Mouse (Mus musculus) frontal cortex, postnatal 25 days (tissue): ENCODE measurements around the gene Susd6.
A peak's percentile ranks its signal among the peaks of the same experiment; 100 is the strongest.

ENCODE experiments used
- DNase-seq, 2 experiments: peaks; one replicate each; pipeline ENCODE4 v3.0.0; 2022; ENCODE audit warnings: low spot score in 2 of 2

Susd6 gene

DNA sequence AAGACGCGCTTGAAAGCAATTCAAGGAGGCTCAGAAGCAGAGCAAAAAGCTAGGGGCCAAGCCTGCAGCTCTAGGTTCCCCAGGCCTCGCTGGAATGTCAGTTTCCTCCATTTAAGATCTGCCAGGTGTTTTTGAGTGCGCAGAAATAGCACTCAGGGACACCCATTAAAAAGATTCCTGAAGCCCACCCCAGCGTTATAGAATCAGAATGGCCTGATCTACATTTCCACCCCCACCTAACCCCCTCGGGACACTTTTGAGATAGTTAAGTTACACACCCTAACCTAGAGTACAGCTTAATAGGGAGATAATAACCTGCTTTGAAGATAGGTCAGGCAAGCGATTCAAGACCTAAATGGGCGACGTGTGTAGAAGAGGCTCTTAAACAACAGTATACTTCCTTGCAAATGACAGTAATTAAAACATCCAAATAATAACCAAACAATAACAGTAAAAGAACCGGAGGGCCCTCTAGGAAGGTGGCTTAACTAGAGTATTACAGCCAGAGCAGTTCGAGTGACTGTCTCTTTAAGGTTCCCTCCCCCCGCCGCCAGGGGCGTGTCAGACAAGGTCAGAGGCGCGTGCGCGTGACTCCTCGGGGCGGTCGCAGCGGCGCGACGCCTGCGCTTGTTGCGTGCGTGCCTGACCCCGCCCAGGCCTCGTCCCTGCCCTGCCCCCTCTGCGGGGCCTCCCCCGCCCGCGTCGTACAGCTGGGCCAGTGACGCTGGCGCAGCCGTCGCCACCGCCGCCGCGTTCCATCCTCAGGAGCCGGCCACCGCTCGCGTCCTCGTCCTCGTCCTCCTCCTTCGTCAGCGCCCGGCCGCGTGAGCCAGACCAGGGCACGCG lies at the start of gene Susd6:
Susd6 (plus strand) TSS at position 662 of the 846 bp plus-strand sequence.
- peak; percentile 98 for DNase-seq

DNA sequence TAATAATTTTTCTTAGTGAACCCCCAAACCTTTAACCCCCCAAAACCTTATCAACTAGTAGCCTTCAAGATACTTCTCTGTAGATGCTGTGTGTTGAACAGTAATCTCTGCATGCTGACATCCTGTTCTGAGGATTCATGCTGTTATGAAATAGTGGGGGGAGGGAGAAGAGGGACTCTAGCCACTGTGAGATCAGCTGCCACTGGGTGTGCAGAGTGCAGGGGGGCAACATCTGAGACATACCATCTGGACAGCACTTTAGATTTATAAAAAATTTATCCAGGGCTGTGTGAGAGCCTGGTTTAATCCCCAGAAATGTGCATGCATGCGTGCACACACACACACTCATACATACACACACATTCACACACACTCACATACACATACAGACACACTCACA lies 45.7 kb upstream of the Susd6 start:
- no peak for DNase-seq

DNA sequence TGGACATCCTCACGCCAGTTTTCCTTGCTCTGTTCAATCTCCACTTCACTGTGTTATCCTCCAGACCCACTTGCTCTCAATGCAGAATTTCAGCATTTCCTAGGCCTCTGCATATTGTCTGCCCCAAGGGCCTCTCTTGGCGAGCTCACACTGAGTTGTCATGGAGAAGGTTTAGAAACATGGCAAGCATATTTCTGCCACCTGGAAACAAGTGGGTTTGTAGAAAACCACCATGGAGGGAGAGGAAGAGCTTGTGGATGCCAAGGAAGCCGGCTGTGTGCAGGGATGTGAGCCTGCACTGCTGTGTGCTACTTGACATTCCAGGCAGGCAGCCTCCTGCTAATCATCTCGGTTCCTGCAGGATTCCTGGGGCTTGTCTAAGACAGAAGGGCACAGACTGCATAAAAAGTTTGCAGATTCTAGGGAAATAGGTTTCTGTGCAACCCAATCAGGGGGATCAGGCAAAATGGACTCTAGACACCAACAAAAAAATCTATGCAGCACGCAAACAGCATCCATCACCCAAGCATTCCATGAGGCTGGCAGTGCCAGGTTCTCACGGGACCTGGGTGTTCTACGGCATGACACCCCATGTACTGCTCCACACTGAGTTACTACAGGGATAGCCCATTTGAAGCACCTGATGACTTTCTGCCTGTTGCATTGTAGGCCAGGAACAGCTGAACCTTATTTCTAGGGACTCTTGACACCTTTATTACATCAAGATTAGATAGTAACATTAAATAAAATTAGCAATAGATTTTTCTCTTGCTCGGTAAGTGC lies 44.1 kb upstream of the Susd6 start:
- no peak for DNase-seq

DNA sequence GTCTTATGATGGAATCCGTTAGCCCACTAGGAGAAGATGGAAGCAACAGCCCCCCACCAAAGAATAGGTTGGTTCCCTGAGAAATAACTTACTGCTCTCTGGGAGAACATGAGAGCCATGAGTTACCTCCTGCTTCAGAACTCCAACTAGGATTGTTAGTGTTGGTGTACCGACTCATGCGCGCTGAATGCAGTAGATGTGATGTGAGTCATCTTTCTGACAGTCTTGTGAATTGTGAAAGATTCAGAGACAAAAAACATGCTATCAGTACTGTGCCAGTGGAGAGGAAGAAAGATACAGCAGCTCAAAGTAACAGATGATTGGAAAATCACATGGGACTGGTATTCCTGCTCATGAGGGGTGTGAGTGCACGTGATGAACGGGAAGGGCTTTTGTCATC lies 38.8 kb upstream of the Susd6 start:
- DNase-seq = no peak

DNA sequence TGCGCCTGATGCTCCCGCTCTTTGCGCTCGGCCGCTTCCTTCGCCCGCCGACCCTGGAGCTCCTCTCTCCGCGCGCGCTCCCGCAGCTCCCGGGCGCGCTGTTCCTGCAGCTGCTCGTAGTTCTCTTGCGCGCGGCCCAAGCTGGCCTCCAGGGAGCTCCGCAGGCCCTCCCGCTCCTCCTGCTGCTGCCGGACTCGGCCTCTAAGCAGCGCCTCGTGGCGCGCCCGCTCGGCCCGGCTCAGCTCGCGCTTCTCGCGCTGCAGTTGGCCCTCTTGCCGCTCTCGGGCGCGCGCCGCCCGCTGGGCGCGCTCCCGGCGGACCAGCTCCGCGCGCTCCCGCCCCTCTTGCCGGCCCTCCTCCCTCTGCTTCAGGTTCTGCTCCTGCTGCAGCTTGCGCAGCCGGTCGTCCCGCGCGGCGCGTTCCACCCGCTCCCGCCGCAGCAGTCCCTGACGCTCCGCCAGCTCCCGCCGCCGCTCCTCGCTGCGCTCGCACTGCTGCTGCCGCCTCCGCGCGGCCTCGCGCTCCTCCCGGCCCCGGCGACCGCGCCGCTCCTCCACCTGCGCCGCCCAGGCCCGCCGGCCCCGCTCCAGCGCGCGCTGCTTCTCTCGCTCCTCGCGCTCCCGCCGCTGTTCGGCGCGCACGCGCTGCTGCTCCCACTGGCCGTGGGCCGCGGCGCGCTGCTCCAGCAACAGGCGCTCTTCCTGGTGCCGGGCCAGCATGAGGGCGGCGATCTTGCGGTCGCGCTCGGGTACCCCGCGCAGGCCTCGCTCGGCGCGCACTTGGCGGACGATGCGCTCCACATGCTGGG lies 32.4 kb upstream of the Susd6 start:
- DNase-seq = no peak

DNA sequence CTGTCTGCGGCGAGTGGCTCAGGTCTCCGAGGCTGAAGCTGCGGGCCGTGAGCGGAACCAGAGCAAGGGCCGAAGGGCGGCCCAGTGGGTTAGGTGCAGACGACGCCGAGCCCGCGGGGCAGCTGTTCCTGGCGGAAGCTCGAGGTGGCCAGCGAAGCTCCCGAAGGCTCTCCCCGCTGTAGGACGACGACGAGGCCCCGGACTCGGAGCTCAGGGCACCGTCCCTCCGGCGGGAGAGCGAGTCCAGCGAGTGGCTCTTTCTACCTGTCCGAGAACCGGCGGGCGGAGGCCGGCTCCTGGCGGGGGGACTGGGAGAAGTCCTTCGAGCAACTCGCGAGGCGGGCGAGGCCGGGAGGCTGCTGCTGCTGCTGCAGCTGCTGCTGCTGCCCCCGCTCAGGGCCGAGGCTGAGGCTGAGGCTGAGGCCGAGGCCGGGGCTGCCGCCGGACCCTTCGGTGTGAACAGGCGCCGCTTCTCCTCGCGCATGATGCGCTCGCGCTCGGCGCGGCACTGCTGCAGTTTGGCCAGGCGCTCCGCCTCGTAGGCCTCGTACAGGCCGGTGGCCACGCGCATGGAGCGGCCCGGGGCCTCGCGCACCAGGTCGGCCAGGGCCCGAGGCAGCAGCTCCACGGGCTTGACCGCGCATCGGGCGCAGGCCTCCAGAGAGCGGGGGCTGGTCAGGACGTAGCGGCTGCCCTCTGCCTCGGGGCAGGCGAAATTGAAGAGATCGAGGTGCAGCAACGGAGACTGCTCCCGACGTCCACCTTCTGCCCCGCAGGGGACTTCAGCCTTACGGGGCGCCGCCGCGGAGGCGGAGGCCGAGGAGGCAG lies 31.5 kb upstream of the Susd6 start:
- no peak for DNase-seq

DNA sequence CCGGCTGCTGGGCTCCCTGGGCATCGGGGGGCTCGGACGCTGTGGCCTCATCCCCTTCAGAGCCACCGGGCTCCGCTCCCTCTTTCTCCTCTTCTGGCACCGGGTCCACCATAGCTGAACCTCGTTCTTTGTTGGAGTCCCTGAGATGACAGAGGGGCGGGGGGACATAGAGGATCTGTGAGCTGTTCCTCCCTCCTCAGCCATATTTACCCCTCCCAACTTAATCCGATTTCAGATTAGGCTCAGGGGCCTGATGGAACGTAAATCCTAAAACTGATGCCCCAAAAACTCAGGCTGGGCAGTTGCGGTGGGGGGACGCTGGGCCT lies 31.0 kb upstream of the Susd6 start:
- DNase-seq = no peak

DNA sequence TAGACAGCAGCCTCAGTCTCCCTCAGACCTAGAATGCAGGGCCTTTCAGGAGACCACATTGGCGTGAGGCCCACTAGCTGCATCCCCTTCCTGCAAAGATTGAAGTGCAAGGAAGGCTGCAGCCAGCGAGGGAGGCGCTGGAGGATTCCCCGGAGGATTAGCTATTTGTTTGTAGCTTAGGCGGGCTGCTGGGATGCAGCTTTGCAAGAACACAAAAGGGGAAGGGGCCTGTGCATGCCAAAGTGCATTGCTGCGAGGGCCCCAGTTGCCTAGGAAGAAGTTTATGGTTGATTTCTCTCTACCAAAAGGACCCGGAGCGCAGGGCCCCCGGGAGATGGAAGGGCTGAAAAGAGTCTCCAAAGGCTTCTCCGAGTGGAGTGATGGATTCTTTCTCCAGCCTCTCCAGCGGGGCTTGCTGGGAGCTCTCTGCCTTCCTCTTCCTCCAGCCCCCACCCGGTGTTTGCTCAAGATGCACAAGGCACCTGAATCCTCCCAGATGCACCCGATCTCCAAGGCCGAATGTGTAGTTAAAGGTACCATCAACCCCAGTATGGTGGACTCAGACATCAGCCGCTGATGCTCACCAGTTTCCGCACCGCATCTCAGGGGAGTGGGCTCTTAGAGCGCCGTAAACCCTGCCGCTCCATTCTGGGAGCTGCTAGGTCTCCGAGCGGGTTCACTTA lies 30.5 kb upstream of the Susd6 start:
- peak in 1 of 2 experiments; percentile 29 for DNase-seq

DNA sequence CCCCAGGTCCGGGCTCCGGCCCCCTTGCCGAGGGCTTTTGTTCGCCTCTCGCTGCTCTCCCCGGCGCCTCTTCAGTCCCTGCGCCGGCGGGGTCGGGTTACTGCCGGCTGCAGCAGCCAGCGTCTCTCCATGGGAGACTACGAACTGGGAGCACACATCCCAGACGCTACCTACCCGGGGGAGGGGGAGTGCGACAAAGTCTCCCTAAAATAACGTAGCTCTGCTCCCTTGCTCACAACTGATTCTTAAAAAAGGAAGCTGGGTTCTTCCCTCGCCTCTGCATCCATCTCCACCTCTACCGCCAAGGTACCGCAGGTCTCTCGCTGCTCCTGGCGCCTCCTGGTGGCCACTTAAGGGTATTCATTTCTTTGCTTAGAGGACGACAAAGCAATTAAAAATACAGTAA lies 29.9 kb upstream of the Susd6 start, which contains the start of gene Ccdc177:
Ccdc177 (minus strand) TSS at position 292 of the 406 bp plus-strand sequence.
- DNase-seq = peak; percentile 74 to 81

DNA sequence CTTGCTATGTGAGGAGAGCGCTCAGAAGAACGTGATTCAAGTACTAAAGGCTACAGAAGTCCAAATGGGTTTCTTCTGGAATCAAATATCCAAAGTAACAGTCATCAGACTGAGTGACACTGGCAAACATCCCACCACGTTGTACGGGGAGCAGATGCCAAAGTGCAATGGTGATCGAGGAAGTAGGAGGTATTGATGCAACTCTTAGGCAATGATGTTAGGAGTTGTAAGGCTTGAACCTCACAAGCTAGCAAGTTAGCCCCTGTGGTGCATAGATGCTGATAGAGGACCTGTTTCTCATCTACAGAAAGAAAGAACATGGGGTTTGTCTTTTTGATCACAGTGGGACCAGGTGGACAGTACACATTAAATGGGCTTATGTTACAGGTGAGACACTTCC lies 27.3 kb upstream of the Susd6 start:
- DNase-seq = no peak

DNA sequence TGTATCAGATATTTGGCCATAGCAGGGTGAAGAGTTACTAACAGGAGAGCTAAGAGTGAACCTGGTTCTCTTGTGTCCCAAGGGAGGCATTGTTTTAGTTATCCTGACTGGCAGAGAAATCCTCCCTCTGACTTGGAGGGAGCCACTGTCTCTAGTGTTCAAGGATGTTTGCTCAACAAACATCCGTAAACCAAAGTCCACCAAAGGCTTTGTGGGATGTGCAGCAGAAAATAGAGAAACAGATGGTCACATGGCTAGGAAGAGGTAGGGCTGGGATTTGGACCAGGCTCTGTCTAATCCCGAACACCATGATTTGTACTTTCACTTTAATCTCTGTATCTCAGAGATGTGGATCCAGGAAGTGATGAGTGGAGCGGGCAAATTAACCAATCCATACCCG lies 26.2 kb upstream of the Susd6 start:
- no peak for DNase-seq

DNA sequence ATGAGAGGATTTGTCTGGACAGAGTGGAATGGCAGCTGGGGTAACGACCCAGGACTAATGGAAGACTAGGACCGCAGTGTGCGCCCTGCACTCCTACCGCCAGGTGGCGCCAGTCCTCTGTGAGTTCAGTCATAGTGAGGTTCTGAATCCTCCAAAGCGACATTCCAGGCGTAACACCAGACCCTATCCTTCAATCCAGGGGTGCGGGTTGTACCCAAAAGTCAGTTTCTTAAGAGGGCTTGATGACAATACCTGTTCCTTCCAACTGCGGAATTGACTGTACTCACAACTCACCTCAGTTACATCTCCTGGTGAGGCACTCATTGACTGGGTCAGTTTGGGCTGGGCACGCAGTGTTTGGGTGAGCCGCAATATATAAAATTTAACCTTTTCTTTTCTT lies 20.6 kb upstream of the Susd6 start:
- DNase-seq = peak; percentile 57 to 69

DNA sequence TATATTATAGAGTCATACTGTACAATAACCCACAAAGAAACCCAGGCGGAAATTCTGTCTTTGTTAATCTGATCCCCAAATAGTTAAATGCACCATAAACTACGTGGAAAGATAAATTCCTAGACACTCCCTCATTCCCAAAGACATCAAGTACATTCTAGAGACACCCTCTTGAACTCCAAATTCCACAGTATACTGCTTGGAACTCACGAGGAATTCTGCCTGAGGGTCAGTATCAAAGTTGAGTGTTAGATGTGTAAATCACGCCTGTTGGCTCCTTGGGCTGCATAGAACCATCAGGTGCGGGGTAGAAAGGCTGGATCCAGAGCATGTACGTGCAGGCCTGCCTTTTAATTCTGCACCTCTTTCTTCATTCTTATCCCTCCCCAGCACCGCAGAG lies 15.5 kb upstream of the Susd6 start:
- no peak for DNase-seq

DNA sequence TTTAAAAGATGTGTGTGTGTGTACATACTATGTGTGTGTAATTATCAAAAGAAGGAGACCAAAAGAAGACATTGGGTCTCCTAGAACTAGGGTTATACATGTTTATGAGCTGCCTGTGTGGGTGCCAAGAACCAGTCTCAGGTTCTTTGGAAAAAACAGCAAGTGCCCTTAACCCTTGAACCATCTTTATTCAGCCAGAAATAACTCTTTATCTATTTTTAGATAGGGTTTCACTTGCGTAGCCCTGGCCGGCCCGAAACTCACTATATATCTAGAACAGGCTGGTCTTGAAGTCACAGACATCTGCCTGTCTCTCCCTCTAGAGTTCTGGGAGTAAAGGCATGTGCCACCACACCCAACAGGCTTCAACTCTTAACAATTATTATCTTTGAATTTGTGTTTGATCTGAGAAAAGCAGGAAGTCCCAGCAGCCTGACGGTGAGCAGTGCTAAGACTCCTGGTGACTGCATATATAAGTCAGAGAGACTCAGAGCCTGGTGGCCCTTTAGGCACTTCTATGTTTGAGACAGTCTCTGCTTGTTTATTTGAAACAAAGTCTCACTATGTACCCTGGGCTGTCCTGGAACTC lies 14.2 kb upstream of the Susd6 start:
- DNase-seq = no peak

DNA sequence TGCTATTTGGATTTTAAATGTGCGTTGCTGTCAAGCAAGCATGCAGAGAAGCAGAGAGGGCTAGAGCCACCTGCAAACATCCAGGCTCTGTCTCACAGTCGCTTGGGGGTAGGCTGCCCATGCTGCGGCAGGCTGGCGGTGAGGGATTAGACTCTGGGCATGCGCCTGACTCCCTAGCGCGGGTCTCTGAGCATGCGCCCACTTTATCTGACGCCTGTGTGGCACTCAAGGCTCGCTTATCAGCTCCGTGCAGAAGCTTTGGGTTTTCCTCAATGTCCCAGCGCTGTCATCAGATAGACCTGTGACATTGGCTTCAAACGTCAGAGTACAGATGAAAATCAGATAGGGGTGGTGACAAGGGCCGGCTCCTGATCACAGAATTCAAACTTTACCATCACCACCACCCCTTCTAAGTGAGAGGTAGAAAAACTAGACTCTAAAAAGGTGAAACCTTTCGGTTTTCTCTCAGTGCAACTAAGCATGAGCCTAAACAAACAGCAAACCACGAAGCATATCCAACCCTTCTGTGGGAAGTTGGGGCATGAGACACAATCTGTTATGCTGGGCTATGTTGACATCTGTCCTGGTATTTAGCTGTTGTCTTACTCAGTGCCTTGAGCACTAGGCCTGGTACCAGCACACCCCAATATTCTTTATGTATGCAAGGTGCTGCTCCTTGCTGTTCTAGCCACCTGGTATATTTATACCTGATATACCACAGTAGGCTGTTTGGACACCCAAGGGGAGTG lies 11.9 kb upstream of the Susd6 start:
- no peak for DNase-seq

DNA sequence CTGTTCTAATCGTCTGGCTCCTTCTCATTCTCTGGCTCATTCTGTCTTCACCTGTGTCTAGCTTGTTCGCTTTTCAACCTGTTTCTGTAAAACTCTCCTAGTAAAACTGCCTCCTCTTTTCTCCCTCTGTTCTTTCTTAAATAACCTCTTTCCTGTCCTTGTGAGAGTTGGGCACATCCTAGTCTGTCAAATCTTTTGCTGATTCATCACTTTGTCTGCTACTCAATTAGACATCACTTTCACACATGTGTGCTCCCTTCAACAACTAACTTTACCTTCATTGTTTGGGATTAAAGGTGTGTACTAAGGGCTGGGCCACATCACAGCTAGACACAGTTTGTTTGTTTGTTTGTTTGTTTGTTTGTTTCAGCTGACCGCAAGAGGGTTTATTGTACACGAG lies 10.6 kb upstream of the Susd6 start:
- no peak for DNase-seq

DNA sequence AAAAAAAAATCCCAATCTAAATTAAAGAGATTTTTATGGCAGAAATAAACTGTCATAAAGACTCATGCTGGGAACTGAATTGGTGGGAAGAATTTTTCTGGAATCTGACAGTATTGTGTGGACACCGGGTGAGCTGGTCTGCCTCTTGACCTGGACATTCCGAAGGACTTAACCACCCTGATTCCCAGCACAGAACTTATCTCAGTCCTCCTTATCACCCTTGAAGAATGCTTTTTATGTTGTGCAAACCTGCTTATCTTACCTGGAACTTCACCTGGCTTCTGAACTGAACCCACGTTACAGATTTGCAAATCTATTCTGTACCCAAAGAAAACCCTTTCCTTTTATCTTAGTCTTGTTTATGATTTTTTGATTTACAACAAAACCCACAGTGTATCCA lies 8.1 kb upstream of the Susd6 start:
- DNase-seq = no peak

DNA sequence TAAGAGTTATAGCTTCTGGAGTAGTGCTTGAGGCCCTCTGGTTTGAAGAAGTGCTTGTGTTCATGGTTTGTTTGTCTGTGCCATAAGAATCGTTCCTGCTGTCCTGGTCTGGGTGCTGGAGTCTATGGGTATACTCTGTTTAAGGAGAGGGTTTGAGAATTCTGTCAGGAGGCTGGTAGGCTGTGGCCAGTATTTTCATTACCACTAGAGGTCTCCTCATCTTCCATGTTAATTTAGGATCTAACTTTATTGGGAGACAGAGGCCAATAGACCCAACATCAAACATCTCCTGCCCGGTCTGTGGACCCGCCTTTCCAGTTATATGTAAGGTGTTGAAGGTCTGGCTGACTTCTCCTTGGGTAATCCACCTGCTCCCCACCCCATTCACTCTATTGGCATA lies 7.4 kb upstream of the Susd6 start:
- no peak for DNase-seq

DNA sequence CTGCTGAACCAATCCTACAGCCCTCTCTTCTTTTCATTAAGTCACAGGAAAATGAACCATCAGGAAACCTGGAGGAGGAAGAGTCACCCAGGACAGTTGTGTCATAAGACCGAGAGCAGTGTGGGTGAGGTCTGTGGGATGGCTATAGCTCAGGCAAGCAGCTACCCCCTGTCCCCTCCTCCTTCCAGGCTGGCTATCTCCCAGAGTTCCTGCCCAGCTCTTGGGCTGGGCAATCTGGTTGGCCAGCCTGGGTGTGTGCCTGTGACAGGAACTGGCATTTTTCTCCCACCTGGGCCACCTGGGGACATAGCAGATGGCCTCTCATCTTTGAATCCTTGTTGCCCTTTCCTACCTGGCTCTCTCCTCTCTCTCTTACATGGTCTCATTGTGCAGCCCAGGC lies 6.4 kb upstream of the Susd6 start:
- no peak for DNase-seq

DNA sequence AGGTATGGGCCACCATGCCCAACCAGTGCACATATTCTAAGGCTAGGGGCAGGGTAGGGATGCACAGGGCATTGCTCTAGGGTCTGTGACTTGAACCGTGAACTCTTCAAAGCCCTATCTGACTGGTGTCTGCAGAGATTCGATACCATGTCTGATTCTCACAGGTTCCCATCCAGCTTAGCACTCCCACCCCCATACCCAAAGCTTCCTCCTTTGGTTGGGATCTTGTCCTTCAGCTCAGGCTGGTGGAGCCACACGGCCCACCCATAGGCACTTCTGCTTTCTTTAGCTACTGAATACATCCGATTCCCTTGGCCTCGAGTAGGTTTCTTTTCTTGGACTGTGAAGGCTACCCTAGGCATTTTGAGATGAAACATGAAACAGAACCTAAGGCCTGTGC lies 5.3 kb upstream of the Susd6 start:
- no peak for DNase-seq
